Mouse (Mus musculus): ENCODE measurements around the gene Flad1. TPM values are rescaled to one million over a fixed set of nuclear protein-coding genes. Genes with fewer than 3 reads are reported as not detected.
A peak's percentile ranks its signal among the peaks of the same experiment; 100 is the strongest.

Flad1 gene
- total and polyA plus RNA-seq, 2 experiments from 2014 or later, result 31.5 to 34.9 TPM

DNA sequence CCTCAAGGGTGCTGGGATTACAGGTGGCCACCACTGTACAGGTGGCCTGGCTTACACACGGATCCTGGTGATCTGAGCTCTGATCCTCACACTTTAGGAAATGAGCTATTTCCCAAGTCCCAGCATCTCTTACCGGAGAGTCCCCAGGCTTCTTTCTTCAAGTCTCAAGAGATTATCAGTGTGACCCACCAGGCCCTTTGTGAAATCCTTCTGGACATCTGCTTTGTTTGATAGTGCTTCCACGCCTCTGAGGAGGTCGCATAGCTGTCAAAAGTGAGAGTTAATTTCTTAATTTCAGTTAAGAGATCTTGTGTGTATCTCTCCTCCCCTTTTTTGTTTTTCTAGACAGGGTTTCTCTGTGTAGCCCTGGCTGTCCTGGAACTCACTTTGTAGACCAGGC lies 14.2 kb upstream of the Flad1 start:
- no peak for TF ChIP-seq CTCF (IDR thresholded peaks at IDR 0.05; ENCODE audit: low read depth)
- H3K27me3 ChIP-seq (ENCODE audit: insufficient read depth, low read length), result no peaks in the 10 kb centered on the region
- no peak overlapping the region for H3K4me2 ChIP-seq (ENCODE audit: low read depth)
- WGBS, result 92% methylated on average over 4 of the region's 4 CpGs
- DNase-seq, result no peak
- H3K9me3 ChIP-seq (ENCODE audit: low read length), result no peaks in the 10 kb centered on the region
- peaks cover 2% of the 10 kb centered on the region; the same call in 1 of the 2 replicates for H3K36me3 ChIP-seq (ENCODE audit: insufficient read depth)
- no peak overlapping the region for H3K27ac ChIP-seq (ENCODE audit: low read depth, low read length)
- H3K9ac ChIP-seq, result no peak overlapping the region
- ATAC-seq, result no peak
- no peak overlapping the region for H3K4me3 ChIP-seq (ENCODE audit: low read depth, low read length)
- H3K4me1 ChIP-seq (ENCODE audit: insufficient read depth), result 0 out of 2 replicates have a peak, but pooled peaks cover 1% of the 10 kb centered on the region

DNA sequence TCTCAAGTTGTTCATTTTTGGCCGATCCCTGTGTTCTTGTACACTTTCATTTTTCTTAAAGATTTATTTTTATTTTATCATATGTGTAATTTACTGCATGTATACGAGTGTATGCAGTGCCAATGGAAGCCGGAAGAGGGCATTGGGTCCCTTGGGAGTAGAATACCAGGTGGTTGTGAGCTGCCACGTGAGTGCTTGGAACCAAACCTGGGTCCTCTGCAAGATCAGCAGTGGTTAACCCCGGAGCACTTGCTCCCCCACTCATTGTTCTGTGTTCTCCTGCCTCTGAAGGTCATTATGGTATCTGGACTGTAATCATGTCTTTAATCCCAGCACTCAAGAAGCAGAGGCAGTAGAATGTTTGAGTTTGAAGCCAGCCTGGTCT lies 13.5 kb upstream of the Flad1 start:
- 91% methylated on average over 5 of the region's 5 CpGs for WGBS
- Histone ChIP-seq H3K4me1 (ENCODE audit: insufficient read depth) (no peaks in the 10 kb centered on the region), H3K9me3 (ENCODE audit: low read length) (no peaks in the 10 kb centered on the region), H3K27ac (ENCODE audit: low read depth, low read length) (no peak overlapping the region), H3K4me3 (ENCODE audit: low read depth, low read length) (no peak overlapping the region), H3K36me3 (ENCODE audit: insufficient read depth) (peaks cover 2% of the 10 kb centered on the region; the same call in 1 of the 2 replicates), H3K9ac (no peak overlapping the region), H3K4me2 (ENCODE audit: low read depth) (no peak overlapping the region), H3K27me3 (ENCODE audit: insufficient read depth, low read length) (no peaks in the 10 kb centered on the region)
- no peak for DNase-seq
- no peak for TF ChIP-seq CTCF (IDR thresholded peaks at IDR 0.05; ENCODE audit: low read depth)
- ATAC-seq, result no peak

DNA sequence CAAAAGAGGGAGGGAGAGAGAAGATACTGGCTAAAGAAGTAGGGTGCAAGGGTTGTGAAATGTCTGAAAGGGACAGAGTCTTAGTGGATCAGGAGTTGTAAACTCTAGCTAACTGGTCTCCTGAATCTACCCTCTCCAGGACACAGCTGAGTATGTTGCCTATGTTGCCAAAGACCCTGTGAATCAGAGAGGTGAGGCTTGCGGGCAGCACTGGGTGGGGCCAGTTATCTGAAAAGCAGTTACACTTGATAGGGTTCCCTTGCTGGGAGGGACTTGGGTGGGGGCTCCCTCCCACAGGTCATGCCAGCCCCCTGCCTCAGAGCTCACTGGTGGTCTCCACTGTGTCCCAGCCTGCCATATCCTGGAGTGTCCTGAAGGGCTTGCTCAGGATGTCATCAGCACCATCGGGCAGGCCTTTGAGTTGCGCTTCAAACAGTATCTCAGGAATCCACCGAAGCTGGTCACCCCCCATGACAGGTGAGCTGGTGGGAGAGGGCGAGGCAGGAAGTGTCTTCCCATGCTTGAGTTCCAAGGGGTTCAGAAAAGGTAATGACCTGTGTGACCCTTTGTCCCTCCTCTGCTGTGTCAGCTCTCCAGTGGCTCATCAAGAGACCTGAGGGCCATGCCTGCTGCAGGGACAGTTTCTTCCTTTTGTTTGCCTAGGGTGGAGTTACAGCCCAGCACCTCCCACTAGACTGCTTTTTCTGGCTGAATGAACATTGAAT lies 12.9 kb upstream of the Flad1 start:
- Histone ChIP-seq H3K4me2 (ENCODE audit: low read depth) (no peak overlapping the region), H3K9me3 (ENCODE audit: low read length) (no peaks in the 10 kb centered on the region), H3K4me1 (ENCODE audit: insufficient read depth) (peaks cover 2% of the 10 kb centered on the region), H3K27ac (ENCODE audit: low read depth, low read length) (no peak overlapping the region), H3K36me3 (ENCODE audit: insufficient read depth) (peaks cover 2% of the 10 kb centered on the region; the same call in 1 of the 2 replicates), H3K27me3 (ENCODE audit: insufficient read depth, low read length) (no peaks in the 10 kb centered on the region), H3K4me3 (ENCODE audit: low read depth, low read length) (no peak overlapping the region), H3K9ac (no peak overlapping the region)
- DNase-seq (no peak), ATAC-seq (no peak)
- WGBS, result 95% methylated on average over 5 of the region's 5 CpGs
- TF ChIP-seq CTCF (IDR thresholded peaks at IDR 0.05; ENCODE audit: low read depth), result no peak

DNA sequence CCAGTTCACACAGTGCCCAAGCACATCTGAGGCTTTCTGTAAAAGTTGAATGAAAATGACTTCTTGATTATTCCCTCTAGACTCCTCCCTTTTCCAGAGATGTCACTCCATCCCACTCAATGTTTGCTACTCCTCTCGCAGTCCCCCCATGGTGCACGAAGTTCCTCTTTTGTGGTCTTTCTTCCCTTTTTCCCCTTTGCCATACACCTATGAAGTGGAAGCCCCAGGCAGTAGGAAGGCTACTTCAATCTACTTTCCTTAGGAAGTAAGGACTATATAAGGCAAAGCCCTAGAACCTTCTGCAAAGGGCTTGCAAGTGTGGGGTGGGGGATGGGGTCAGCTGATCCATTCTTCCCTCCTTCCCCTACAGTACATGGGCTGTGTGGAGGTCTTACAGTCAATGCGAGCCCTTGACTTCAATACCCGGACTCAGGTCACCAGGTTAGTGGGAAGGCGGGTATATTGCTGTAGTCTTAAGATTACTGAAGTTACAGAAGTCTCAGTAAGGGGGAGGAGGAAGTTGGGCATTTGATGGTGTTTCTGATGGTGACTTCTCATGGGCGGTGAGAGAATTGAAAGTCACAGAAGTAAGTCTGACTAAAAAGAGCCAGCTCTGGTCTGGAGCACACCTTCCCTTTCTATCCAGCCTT lies 11.0 kb upstream of the Flad1 start:
- Histone ChIP-seq H3K27ac (ENCODE audit: low read depth, low read length) (no peak overlapping the region), H3K36me3 (ENCODE audit: insufficient read depth) (peaks cover 2% of the 10 kb centered on the region; the same call in 1 of the 2 replicates), H3K4me1 (ENCODE audit: insufficient read depth) (peaks cover 8% of the 10 kb centered on the region), H3K9ac (0 out of 2 replicates have a peak overlapping the region, but pooled peaks have one; percentile 31), H3K4me3 (ENCODE audit: low read depth, low read length) (no peak overlapping the region), H3K9me3 (ENCODE audit: low read length) (no peaks in the 10 kb centered on the region), H3K27me3 (ENCODE audit: insufficient read depth, low read length) (no peaks in the 10 kb centered on the region), H3K4me2 (ENCODE audit: low read depth) (no peak overlapping the region)
- 78% methylated on average over 6 of the region's 6 CpGs for WGBS
- no peak for ATAC-seq
- no peak for DNase-seq
- TF ChIP-seq CTCF (IDR thresholded peaks at IDR 0.05; ENCODE audit: low read depth), result no peak

DNA sequence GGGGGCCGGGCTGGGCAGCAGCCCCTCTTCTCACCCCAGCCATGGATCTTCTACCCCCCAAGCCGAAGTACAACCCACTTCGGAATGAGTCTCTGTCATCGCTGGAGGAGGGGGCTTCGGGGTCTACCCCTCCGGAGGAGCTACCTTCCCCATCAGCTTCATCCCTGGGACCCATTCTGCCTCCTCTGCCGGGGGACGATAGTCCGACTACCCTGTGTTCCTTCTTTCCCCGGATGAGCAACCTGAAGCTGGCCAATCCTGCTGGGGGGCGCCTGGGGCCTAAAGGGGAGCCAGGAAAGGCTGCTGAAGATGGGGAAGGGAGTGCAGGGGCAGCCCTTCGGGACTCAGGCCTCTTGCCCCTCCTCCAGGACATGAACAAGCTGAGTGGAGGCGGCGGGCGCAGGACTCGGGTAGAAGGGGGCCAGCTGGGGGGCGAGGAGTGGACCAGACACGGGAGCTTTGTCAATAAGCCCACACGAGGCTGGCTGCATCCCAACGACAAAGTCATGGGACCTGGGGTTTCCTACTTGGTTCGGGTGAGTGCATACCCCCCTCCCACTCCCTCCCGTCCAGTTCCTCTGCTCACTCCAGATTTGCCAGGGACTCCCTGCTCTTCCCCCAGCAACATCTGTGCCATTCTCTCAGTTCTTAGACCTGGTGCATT lies 10.3 kb upstream of the Flad1 start:
- Histone ChIP-seq H3K9ac (peak overlapping the region; percentile 31), H3K27ac (ENCODE audit: low read depth, low read length) (no peak overlapping the region), H3K4me1 (ENCODE audit: insufficient read depth) (peaks cover 16% of the 10 kb centered on the region), H3K36me3 (ENCODE audit: insufficient read depth) (0 out of 2 replicates have a peak, but pooled peaks cover 2% of the 10 kb centered on the region), H3K4me2 (ENCODE audit: low read depth) (peak overlapping the region; percentile 50), H3K4me3 (ENCODE audit: low read depth, low read length) (peak overlapping the region; percentile 22), H3K9me3 (ENCODE audit: low read length) (no peaks in the 10 kb centered on the region), H3K27me3 (ENCODE audit: insufficient read depth, low read length) (no peaks in the 10 kb centered on the region)
- no peak for TF ChIP-seq CTCF (IDR thresholded peaks at IDR 0.05; ENCODE audit: low read depth)
- WGBS, result 10% methylated on average over 21 of the region's 22 CpGs
- DNase-seq, result no peak
- ATAC-seq, result no peak

DNA sequence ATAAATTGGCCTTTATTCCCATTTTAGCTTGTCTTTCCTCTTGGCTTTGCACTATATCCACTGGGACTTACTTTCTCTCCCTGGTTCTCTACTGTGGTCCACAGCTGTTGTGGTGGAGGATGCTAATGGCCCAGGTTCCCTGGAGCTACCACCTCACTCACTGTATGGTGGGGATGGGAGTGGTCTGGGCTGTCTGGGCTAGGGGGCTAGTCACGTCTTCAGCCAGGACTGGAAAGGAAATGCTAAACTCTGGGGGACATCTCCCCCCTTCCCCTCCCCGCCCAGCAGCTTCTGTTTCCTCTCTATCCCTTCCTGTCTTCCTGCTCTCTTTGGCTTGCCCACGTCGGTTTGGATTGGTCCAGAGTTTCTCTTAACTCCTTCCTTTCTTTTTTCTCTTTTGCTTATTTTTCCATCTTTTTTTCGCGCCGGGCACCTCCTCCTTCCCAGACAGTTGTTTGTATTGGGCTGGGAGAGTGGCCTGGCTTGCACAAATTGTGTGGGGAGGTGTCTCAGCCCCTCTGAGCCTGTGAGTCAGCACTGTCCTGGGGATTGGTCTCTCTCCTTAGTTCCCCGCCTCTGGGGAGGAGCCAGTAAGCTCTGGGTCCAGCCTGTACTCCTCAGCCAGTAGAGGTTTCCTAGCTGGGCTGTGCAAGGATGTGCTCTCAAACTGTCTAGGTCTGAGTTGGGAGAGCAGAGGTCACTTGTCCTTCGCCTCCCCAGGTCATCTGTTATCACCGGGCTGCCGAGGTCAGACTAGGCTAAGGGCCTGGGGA lies 9.5 kb upstream of the Flad1 start:
- Histone ChIP-seq H3K9ac (peak overlapping the region; percentile 31), H3K36me3 (ENCODE audit: insufficient read depth) (0 out of 2 replicates have a peak, but pooled peaks cover 2% of the 10 kb centered on the region), H3K27me3 (ENCODE audit: insufficient read depth, low read length) (no peaks in the 10 kb centered on the region), H3K4me3 (ENCODE audit: low read depth, low read length) (peak overlapping the region; percentile 22), H3K4me2 (ENCODE audit: low read depth) (peak overlapping the region; percentile 50), H3K27ac (ENCODE audit: low read depth, low read length) (no peak overlapping the region), H3K4me1 (ENCODE audit: insufficient read depth) (peaks cover 16% of the 10 kb centered on the region), H3K9me3 (ENCODE audit: low read length) (no peaks in the 10 kb centered on the region)
- 7% methylated on average over 11 of the region's 11 CpGs for WGBS
- peak; percentile 47 for DNase-seq
- TF ChIP-seq CTCF (IDR thresholded peaks at IDR 0.05; ENCODE audit: low read depth), result no peak
- ATAC-seq, result peak; percentile 50
